Mouse (Mus musculus) liver, postnatal 0 days (tissue): Measurements from ENCODE around the gene Cir1.

Source experiments
- CTCF ChIP-seq: sonication (generic); IDR thresholded peaks from 2 replicates; pipeline ENCODE4 v1.5.1; 2016; ENCODE audit warnings: antibody characterized with exemption, low read depth
- EP300 ChIP-seq: IDR thresholded peaks from 2 replicates; pipeline ENCODE4 v1.6.1; 2016; ENCODE audit warnings: antibody characterized with exemption, low read depth, mild to moderate bottlenecking

- TF ChIP-seq CTCF (no peak), EP300 (no peak)
These were observed 39.9 kb downstream of the Cir1 start for GRCm38 (mm10) chr2:73272351-73273248.
